Comparison of ENCODE assay signal across 15 mouse cellular contexts in genomic region chr6:135089786-135090185, GRCm38 (mm10). TPM values are rescaled to one million over a fixed set of nuclear protein-coding genes. Genes with fewer than 3 reads are reported as not detected.
DNase-seq lines count a peak whose midpoint lies in the region; ATAC-seq and TF ChIP-seq lines count a peak whose summit lies in the region.
"Had no signal": no experiment of that assay in that cellular context is flagged by ENCODE, and none has a peak within 500 bp of the region (broad histone marks: within the 10 kb centered on the region; RNA-seq: fewer than 3 reads in every experiment).

No protein-coding gene starts in this region.

- peak; percentile 49 for DNase-seq in forebrain, postnatal 0 days
- no peak for DNase-seq in forebrain, embryonic 10.5 days (ENCODE audit: extremely low spot score, low spot score)
- DNase-seq in lung, postnatal 10 days = peak; percentile 64
- DNase-seq in lung, adult 2 months = no peak
- peak; percentile 24 to 48 for DNase-seq in frontal cortex, postnatal 36 days (ENCODE audit: low spot score in 2 of 2)
- DNase-seq in right cerebral cortex, postnatal 14 days = peak; percentile 68
- no peak for DNase-seq in spleen, adult 18-20 months
- DNase-seq in heart, adult 9 months (ENCODE audit: low spot score in 2 of 2) = no peak

- H3K36me3 ChIP-seq in forebrain, postnatal 0 days (ENCODE audit: insufficient read depth) = no peaks in the 10 kb centered on the region
- no peaks in the 10 kb centered on the region for H3K36me3 ChIP-seq in forebrain, embryonic 10.5 days (replicated peaks)
- H3K36me3 ChIP-seq: embryonic facial prominence, embryonic 13.5 days; heart, embryonic 13.5 days; neural tube, embryonic 13.5 days had no signal

- H3K27me3 ChIP-seq in forebrain, postnatal 0 days (ENCODE audit: insufficient read depth, low read length) = no peaks in the 10 kb centered on the region
- peaks cover 9% of the 10 kb centered on the region; the same call in 1 of the 2 replicates for H3K27me3 ChIP-seq in forebrain, embryonic 10.5 days (ENCODE audit: poor library complexity, severe bottlenecking)
- H3K27me3 ChIP-seq: embryonic facial prominence, embryonic 13.5 days; heart, embryonic 13.5 days had no signal

- peaks cover 4% of the 10 kb centered on the region; the same call in 1 of the 2 replicates for H3K4me1 ChIP-seq in forebrain, postnatal 0 days (ENCODE audit: insufficient read depth)
- peaks cover 14% of the 10 kb centered on the region for H3K4me1 ChIP-seq in forebrain, embryonic 10.5 days
- no peaks in the 10 kb centered on the region for H3K4me1 ChIP-seq in lung, adult 2 months (ENCODE audit: control insufficient read depth, insufficient read depth, low read length)

- peak; percentile 53 for TF ChIP-seq CTCF in forebrain, postnatal 0 days (IDR thresholded peaks at IDR 0.05; ENCODE audit: low read depth)
- TF ChIP-seq CTCF in lung, adult 2 months (IDR thresholded peaks at IDR 0.05; ENCODE audit: insufficient read depth, low read length) = no peak

- TF ChIP-seq POLR2A in lung, adult 2 months (IDR thresholded peaks at IDR 0.05; ENCODE audit: borderline replicate concordance, extremely low read depth, low read depth, low read length) = no peak

- H3K4me2 ChIP-seq in forebrain, postnatal 0 days (ENCODE audit: low read depth) = no peak overlapping the region
- H3K4me2 ChIP-seq: embryonic facial prominence, embryonic 13.5 days; heart, embryonic 13.5 days; neural tube, embryonic 13.5 days had no signal

- 22% methylated on average over 8 of the region's 8 CpGs for WGBS in forebrain, postnatal 0 days
- WGBS in forebrain, embryonic 10.5 days = 14% methylated on average over 8 of the region's 8 CpGs
- 47% methylated on average over 8 of the region's 8 CpGs for WGBS in lung, adult 2 months

- ATAC-seq in forebrain, postnatal 0 days = no peak
- ATAC-seq: CD4-positive, CD25-positive, alpha-beta regulatory T cell, adult 4 months had no signal

- H3K27ac ChIP-seq in forebrain, postnatal 0 days (ENCODE audit: low read depth, low read length) = no peak overlapping the region
- H3K27ac ChIP-seq in forebrain, embryonic 10.5 days = no peak overlapping the region
- H3K27ac ChIP-seq: embryonic facial prominence, embryonic 13.5 days; heart, embryonic 13.5 days; neural tube, embryonic 13.5 days had no signal

- no peak overlapping the region for H3K4me3 ChIP-seq in forebrain, postnatal 0 days (ENCODE audit: low read depth, low read length)
- no peak overlapping the region for H3K4me3 ChIP-seq in forebrain, embryonic 10.5 days
- no peak overlapping the region for H3K4me3 ChIP-seq in lung, adult 2 months (replicated peaks; ENCODE audit: extremely low read depth, low read depth, low read length)
- H3K4me3 ChIP-seq: embryonic facial prominence, embryonic 13.5 days; heart, embryonic 13.5 days; neural tube, embryonic 13.5 days had no signal

- H3K9ac ChIP-seq in forebrain, postnatal 0 days = no peak overlapping the region
- H3K9ac ChIP-seq: embryonic facial prominence, embryonic 13.5 days; heart, embryonic 13.5 days; neural tube, embryonic 13.5 days had no signal

- no peaks in the 10 kb centered on the region for H3K9me3 ChIP-seq in forebrain, postnatal 0 days (ENCODE audit: low read length)
- no peaks in the 10 kb centered on the region for H3K9me3 ChIP-seq in forebrain, embryonic 10.5 days
- H3K9me3 ChIP-seq: embryonic facial prominence, embryonic 13.5 days; heart, embryonic 13.5 days; neural tube, embryonic 13.5 days had no signal

RNA-seq across cellular contexts. Expression of gene Gprc5a, which starts 24.3 kb away (rescaled TPM):
- 0.43 and 0.62 TPM in 2 replicates for total RNA-seq in forebrain, postnatal 0 days (2014; rRNA removed)
- polyA plus RNA-seq in forebrain, postnatal 0 days (2015; fragmentation: Nextera tagmentation; extraction: Ambion mirVana) = 0.47 and 0.60 TPM in 2 replicates
- polyA plus RNA-seq in forebrain, embryonic 10.5 days (2016; fragmentation: Nextera tagmentation; extraction: Ambion mirVana) = 3.8 and 4.0 TPM in 2 replicates
- 281 and 352 TPM in 2 replicates for polyA plus RNA-seq in lung, adult 2 months (2012; rRNA removed)

RNA-seq across cellular contexts. Expression of gene Gprc5d, which starts 28.3 kb away (rescaled TPM):
- total RNA-seq in forebrain, postnatal 0 days (2014; rRNA removed) = not detected in 2 replicates
- 0.19 TPM in 1 of 2 replicates, not detected in the other for polyA plus RNA-seq in forebrain, postnatal 0 days (2015; fragmentation: Nextera tagmentation; extraction: Ambion mirVana)
- polyA plus RNA-seq in forebrain, embryonic 10.5 days (2016; fragmentation: Nextera tagmentation; extraction: Ambion mirVana) = 0.11 TPM in 1 of 2 replicates, not detected in the other
- 0.17 TPM in 1 of 2 replicates, not detected in the other for polyA plus RNA-seq in lung, adult 2 months (2012; rRNA removed)
- total RNA-seq: adrenal gland, postnatal 4 days had no signal
- polyA plus RNA-seq: CD4-positive, CD25-positive, alpha-beta regulatory T cell, adult 4 months; embryonic facial prominence, embryonic 13.5 days; heart, embryonic 13.5 days; kidney, embryonic 16.5 days; lung, embryonic 16.5 days; neural tube, embryonic 13.5 days had no signal

Comparison
In these comparisons a context has a peak if more than half of its experiments do, and no peak if none do; other contexts are left out.
1. DNase-seq: peak in forebrain, postnatal 0 days (single experiment), lung, postnatal 10 days (single experiment), frontal cortex, postnatal 36 days (2 of 2) and right cerebral cortex, postnatal 14 days (single experiment); none in forebrain, embryonic 10.5 days (single experiment), lung, adult 2 months (single experiment), spleen, adult 18-20 months (0 of 2) and heart, adult 9 months (0 of 2).
2. RNA of gene Gprc5a, which starts 24.3 kb away (polyA plus RNA-seq): 281 to 352 TPM in lung, adult 2 months; 3.8 to 4.0 TPM in forebrain, embryonic 10.5 days and 0.47 to 0.60 TPM in forebrain, postnatal 0 days; every median in the first group is over 10 times any median in the second.